Mouse (Mus musculus) small intestine, adult 2 months (tissue): ENCODE data around the gene BC017158. TPM values are rescaled to one million over a fixed set of nuclear protein-coding genes. Genes with fewer than 3 reads are reported as not detected.

ENCODE experiments used
- H3K27ac ChIP-seq: fragments of 200-500 bp; 2 replicates; pipeline ENCODE4 v1.5.1; 2012; ENCODE audit warnings: low read depth, low read length, control low read depth, inconsistent platforms; ENCODE audit not compliant: insufficient read depth
- H3K27me3 ChIP-seq: fragments of 200-500 bp; 2 replicates; pipeline ENCODE4 v1.6.1; 2012; ENCODE audit warnings: mild to moderate bottlenecking, moderate library complexity, low read length, inconsistent platforms; ENCODE audit not compliant: control insufficient read depth, insufficient read depth
- H3K36me3 ChIP-seq: fragments of 200-500 bp; 2 replicates; pipeline ENCODE4 v1.6.1; 2012; ENCODE audit warnings: mild to moderate bottlenecking, low read length, control low read depth, inconsistent platforms; ENCODE audit not compliant: control insufficient read depth, insufficient read depth
- H3K4me1 ChIP-seq: fragments of 200-500 bp; 2 replicates; pipeline ENCODE4 v1.6.1; 2012; ENCODE audit warnings: low read length, inconsistent platforms, mixed read lengths; ENCODE audit not compliant: control insufficient read depth, insufficient read depth, insufficient read length
- H3K4me3 ChIP-seq: fragments of 200-500 bp; 2 replicates; pipeline ENCODE4 v1.5.1; 2012; ENCODE audit warnings: low read depth, mild to moderate bottlenecking, control low read depth, inconsistent platforms, low read length, moderate library complexity
- CTCF ChIP-seq: fragments of 200-500 bp; IDR thresholded peaks from 2 replicates; pipeline ENCODE4 v1.5.1; 2012; ENCODE audit warnings: low read depth, mild to moderate bottlenecking, control low read depth, inconsistent platforms, low read length, moderate library complexity, mixed read lengths; ENCODE audit not compliant: insufficient replicate concordance, insufficient read length; ENCODE audit errors: extremely low read depth
- POLR2A ChIP-seq: fragments of 200-500 bp; IDR thresholded peaks from 2 replicates; pipeline ENCODE4 v1.6.1; 2012; ENCODE audit warnings: low read depth, mild to moderate bottlenecking, control low read depth, inconsistent platforms, low read length, moderate library complexity
- WGBS: fragments of 180-500 bp; shearing (Covaris S2); methylation state at CpG from one replicate; pipeline ENCODE4 v1.1.7; 2018; 5-methylcytosine and 5-hydroxymethylcytosine counted together
- polyA plus RNA-seq: library from polyadenylated mRNA; depleted of rRNA; stranded (reverse); fragments of >200 nt; gene quantifications from 2 replicates; pipeline ENCODE4 v1.2.3, GENCODE M21; 2012; rRNA removed

Gene BC017158
- polyA plus RNA-seq, 1 experiment, result 52.7 TPM

DNA sequence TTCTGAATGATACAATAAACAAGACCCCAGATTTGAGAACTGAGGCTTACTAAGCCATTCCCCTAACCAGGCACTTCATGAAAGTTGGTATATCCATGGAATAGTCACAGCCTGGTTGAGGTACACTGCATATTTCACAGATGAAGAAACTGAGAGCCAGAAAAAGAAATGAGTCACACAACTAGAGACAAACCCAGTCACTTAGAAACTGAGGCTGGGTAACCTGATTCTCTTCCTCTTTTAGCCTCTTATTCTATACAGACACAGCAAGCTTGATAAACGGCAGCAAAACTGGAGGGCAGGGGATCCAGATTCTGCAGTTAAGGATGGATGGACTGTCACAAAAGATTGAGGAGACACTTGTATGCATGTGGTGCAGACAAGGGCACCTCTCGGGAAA, 63.2 kb downstream of the BC017158 start:
- no peak overlapping the region for H3K27ac ChIP-seq
- peaks cover 11% of the 10 kb centered on the region for H3K4me1 ChIP-seq
- H3K4me3 ChIP-seq, result no peak overlapping the region
- H3K27me3 ChIP-seq, result no peaks in the 10 kb centered on the region
- H3K36me3 ChIP-seq, result peaks cover under 1% of the 10 kb centered on the region; the same call in 1 of the 2 replicates
- TF ChIP-seq CTCF, result no peak
- TF ChIP-seq POLR2A, result no peak
- WGBS, result 78% methylated on average over 2 of the region's 2 CpGs

DNA sequence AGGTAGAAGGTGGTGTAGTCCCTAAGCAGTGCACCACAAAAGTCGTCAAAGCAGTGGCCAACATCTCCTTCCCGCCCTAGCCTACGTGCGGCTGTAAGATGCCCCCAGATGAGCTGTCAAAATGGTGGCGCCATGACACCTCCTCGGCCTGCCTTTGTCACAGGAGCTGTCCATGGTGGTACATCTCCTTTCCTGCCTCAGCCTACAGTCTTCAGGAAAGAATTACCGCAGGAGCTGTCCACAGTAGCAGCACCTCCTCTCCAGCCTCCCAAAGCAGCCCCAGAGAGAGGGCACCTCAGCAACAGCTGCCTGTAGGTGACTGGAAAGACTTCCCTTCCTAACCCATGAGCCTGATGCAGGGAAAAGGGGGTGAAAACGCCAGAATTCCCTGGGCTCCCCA, 66.2 kb downstream of the BC017158 start:
- peaks cover 8% of the 10 kb centered on the region for H3K4me1 ChIP-seq
- no peak overlapping the region for H3K4me3 ChIP-seq
- WGBS, result 35% methylated on average over 8 of the region's 8 CpGs
- H3K36me3 ChIP-seq, result no peaks in the 10 kb centered on the region
- no peak overlapping the region for H3K27ac ChIP-seq
- no peak for TF ChIP-seq POLR2A
- no peak for TF ChIP-seq CTCF
- no peaks in the 10 kb centered on the region for H3K27me3 ChIP-seq

Other genes with a start within 250 kb of the BC017158 start
- gene Itgam, start 235.5 kb downstream of the BC017158 start, polyA plus RNA-seq, result 3.1 and 3.3 TPM in 2 replicates
- 0.05 and 0.09 TPM in 2 replicates for gene Gm49368, start 235.5 kb downstream of the BC017158 start, polyA plus RNA-seq
- gene Itgax, start 168.6 kb downstream of the BC017158 start, polyA plus RNA-seq, result 4.6 and 5.8 TPM in 2 replicates
- gene Itgad, start 143.8 kb downstream of the BC017158 start, polyA plus RNA-seq, result 0.61 and 1.4 TPM in 2 replicates
- gene Cox6a2, start 91.8 kb downstream of the BC017158 start, polyA plus RNA-seq, result 0.53 and 1.1 TPM in 2 replicates
- gene Armc5, start 60.8 kb downstream of the BC017158 start, polyA plus RNA-seq, result 24.7 and 57.1 TPM in 2 replicates
- gene 9130023H24Rik, start 60.1 kb downstream of the BC017158 start, polyA plus RNA-seq, result 0.60 and 0.71 TPM in 2 replicates
- 38.0 and 56.7 TPM in 2 replicates for gene Tgfb1i1, start 51.4 kb downstream of the BC017158 start, polyA plus RNA-seq
- gene Slc5a2, start 32.5 kb downstream of the BC017158 start, polyA plus RNA-seq, result not detected in 2 replicates
- gene Rgs10, start 120.6 kb upstream of the BC017158 start, polyA plus RNA-seq, result 3.4 and 9.0 TPM in 2 replicates
- 9.5 and 11.6 TPM in 2 replicates for gene Tial1, start 163.5 kb upstream of the BC017158 start, polyA plus RNA-seq
- gene Bag3, start 225.4 kb upstream of the BC017158 start, polyA plus RNA-seq, result 25.0 and 32.8 TPM in 2 replicates